Mouse (Mus musculus): ENCODE results near the gene Omt2a.

DNA sequence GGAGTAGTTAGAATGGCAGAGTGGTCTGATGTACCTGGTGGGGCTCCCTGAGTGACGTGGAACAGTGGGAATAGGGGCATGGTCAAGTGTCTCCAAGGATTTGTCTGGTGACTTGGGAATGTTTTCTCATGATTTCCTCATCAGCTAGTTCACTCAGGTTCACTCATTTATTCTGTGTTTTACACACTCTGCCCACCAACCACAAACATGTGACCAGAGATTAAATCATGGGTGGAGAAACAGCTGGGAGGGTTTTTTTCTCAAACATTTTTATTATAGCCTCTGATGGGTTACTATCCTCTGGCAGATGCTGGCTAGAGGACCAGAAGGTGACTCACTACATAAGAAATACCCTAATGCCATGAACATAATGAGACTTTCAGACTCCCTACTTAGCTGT is 16.4 kb downstream of the Omt2a start:
- no peak for TF ChIP-seq CTCF (conservative IDR thresholded peaks at IDR 0.05 in 1 of 2, IDR thresholded peaks at IDR 0.05 in 1 of 2; ENCODE audit: low read depth in 2 of 2, low read length in 2 of 2)
- TF ChIP-seq POLR2A (IDR thresholded peaks at IDR 0.05; ENCODE audit: low read depth, low read length): no peak
- no peak for TF ChIP-seq ZKSCAN1 (IDR thresholded peaks at IDR 0.05; ENCODE audit: borderline replicate concordance, low read depth, low read length)
- TF ChIP-seq USF2 (conservative IDR thresholded peaks at IDR 0.05; ENCODE audit: low read depth, low read length): no peak
- no peak for TF ChIP-seq USF1 (IDR thresholded peaks at IDR 0.05; ENCODE audit: low read depth, low read length)
- TF ChIP-seq NELFE (IDR thresholded peaks at IDR 0.05; ENCODE audit: low read depth, low read length): no peak
